Mouse (Mus musculus) hindlimb bud, embryonic 11.5 days (tissue): ENCODE measurements around the gene Ergic2.
A peak's percentile ranks its signal among the peaks of the same experiment; 100 is the strongest.

Source experiments
- DNase-seq: peaks from one replicate; pipeline ENCODE4 v3.0.0-alpha.2; 2012; ENCODE audit warnings: low read depth, low spot score; ENCODE audit errors: extremely low spot score

The Ergic2 gene

GRCm38 (mm10) chr6:148211897-148212680 is at the start of gene Ergic2:
TSS of gene Ergic2 (minus strand) at chr6:148212374.
- peak; percentile 99 for DNase-seq

- DNase-seq: no peak
Measured at GRCm38 (mm10) chr6:148260729-148261101, 48.5 kb upstream of the Ergic2 start.

- DNase-seq: no peak
Measured at GRCm38 (mm10) chr6:148259979-148260728, 48.0 kb upstream of the Ergic2 start.

- DNase-seq: no peak
Measured at GRCm38 (mm10) chr6:148259074-148259473, 46.9 kb upstream of the Ergic2 start.

GRCm38 (mm10) chr6:148257805-148258204 is 45.6 kb upstream of the Ergic2 start:
- no peak for DNase-seq

GRCm38 (mm10) chr6:148256109-148256508 is 43.9 kb upstream of the Ergic2 start:
- no peak for DNase-seq

DNA sequence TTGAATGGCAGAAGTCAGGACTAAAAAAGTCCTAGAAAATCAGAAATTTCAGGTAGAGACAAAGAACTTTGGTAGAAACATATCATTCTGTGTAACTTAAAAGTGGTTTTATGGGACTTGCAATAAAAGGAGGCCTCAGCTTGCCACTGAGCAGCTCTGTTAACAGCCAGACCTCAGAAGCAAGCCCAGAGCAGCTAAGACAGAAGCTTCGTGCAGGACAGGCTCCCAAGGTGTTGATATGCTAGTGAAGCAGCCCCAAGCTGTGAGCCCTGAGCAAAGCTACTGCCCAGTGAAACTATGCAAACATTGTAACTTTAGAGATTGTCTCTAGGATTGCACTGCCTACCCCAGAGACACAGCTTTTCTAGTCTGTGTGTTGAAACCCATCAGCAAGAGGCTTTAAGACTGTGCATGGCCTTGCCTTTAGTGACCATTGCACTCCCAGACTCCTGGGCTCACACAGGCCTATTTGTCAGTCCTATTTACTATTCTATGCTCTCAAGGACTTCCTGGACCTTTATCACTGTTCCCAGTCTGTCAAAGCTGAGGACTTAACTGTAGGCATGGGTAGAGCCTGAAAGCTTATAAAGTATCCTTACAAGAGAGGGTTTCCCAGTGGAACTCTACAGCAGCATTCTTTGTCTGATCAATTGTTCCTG is 43.4 kb upstream of the Ergic2 start:
- no peak for DNase-seq

DNA sequence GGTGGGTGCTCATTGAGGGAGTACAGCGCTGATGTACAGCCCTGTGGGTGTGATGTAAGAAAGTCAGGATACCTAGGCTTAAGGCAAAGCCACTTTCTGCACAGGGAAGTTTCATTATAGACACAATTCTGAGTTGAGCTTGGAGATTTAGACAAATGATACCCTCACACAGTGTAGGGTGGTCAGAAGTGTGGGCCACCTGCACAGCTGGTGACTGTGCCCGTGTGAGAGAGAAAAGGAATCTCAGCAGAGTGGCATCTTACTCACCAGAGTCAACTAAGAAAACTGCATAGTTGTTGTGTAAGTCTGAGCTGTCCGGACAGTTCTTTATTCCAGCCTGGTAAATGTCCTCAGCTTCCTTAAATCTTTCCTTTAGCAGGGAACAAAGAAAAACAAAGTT is 37.0 kb upstream of the Ergic2 start:
- no peak for DNase-seq

GRCm38 (mm10) chr6:148248625-148249024 is 36.5 kb upstream of the Ergic2 start:
- DNase-seq: peak; percentile 30

- DNase-seq: no peak
Measured at GRCm38 (mm10) chr6:148246544-148246943, 34.4 kb upstream of the Ergic2 start.

DNA sequence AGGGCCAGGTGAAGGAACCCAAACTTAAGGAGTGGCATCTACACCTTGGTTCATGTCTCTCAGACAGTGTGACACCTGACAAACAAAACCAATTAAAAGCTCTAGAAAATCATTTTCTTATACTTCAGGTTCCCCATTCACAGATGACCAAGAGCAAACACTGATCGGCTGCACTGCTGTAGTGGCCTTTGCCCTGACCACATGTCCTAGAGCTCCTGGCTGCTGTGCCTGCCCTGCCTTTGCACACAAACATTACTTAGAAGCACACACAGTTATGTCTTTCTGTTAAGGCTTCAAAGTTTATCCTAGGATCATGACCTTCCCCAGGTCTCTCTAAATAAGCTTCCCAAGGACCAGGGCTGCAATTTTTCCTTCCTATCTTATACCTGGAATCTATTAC is 32.7 kb upstream of the Ergic2 start:
- no peak for DNase-seq

- no peak for DNase-seq
Measured at GRCm38 (mm10) chr6:148242304-148242703, 30.1 kb upstream of the Ergic2 start.

DNA sequence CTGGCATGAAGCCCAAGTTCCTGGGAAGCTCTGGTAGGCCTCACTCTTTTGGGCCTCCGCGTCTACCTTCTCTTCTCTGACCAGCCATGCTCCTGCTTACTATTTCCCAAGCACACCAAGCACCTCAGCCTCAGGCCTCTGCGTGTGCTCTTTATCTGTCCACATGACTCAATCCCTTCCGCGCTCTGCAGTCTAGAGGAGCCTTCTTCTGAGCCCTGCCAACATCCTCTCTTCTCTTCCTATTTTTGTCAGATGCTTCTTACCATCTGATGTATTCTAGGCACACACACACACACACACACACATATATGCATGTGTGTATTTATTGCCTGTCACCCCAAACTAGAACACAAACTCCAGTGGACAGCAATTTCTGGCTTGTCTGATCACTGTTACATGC is 29.5 kb upstream of the Ergic2 start:
- no peak for DNase-seq

DNA sequence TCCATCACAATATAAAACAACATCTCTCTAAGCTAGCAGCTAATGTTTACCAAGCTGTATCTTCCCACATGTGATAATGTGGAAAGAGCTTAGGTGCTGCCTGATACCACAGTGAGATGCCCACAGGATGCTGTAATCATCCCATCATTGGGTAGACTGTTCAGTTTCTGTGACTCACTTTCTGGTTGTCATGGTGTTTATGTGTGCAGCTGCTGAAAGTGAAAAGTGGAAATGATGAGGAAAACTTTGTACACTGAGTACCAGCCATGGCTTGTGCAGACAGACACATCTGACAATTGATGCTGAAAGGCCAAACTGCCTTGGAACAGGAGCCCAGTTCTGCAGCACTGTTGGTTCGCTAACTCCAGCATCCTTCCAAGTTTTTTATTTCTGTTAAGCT is 27.1 kb upstream of the Ergic2 start:
- no peak for DNase-seq

DNA sequence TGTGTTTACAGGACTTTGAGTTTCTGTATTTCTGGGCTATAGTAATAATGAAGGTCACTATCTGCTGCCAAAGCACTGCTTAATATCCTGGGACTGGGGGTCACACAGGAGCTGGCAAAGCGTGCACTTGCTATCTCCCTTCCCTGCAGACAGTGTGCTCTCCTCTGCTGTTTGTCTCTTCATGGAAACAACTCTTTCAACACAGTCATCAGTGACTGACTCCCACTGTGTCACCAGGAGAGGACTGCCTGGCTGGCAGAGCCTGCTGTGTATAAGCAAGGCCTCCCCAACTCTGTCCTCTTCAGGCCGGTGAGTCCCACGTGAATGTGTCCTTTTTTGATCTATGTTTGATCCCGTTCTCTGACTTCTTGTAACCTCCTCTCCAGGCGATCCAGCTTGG is 25.3 kb upstream of the Ergic2 start:
- no peak for DNase-seq

DNA sequence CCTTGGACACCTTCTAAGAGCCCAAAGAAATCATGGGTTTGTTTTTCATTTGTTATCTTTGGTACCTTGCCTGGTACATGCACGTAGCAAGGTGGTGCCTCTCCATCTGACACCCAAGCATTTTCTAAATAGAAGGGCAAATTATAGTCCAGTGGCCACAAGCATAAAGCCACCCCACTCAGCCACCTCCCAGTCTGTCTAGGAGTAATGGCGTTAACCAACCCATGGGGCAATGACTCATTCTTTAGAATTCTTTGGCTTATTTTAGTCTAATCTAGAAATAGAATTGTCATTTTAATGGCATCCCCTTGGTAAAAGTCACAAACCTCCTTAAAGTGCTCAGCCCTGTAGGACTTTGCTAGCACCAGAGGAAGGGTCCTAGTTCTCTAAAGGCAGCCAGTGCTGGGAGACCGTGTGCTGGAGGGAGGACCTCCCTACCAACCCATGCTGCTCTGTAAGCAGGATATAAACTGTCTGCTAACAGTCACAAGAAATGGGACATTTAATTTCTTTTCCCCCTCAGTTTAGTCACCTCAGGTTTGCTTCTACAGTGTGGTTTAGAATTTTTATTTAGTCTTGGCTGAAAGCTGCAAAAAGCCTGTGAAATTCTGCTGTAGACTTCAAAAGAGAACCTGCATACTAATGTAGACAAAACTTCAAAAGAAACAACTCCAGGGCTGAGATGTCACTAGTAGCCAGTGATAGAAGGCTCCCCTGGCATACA is 22.1 kb upstream of the Ergic2 start:
- no peak for DNase-seq

GRCm38 (mm10) chr6:148227542-148227941 is 15.4 kb upstream of the Ergic2 start:
- no peak for DNase-seq

GRCm38 (mm10) chr6:148222686-148223085 is 10.5 kb upstream of the Ergic2 start:
- DNase-seq: no peak

GRCm38 (mm10) chr6:148218235-148219076 is 6.3 kb upstream of the Ergic2 start:
- DNase-seq: no peak

GRCm38 (mm10) chr6:148216752-148217151 is 4.6 kb upstream of the Ergic2 start:
- no peak for DNase-seq
